Mouse (Mus musculus): ENCODE results near the gene Gm44973.
"Not testable (repeated sequence)": the region's sequence is repeated elsewhere in the genome, so short reads cannot be mapped to it uniquely, and the experiment has no call there.

Gm44973 gene

GRCm38 (mm10) chr7:5015118-5016001, at the start of gene Gm44973:
Gene Gm44973 (plus strand): TSS chr7:5015496.
- peak; percentile 99 for DNase-seq (ENCODE audit: extremely low spot score)

GRCm38 (mm10) chr7:4971068-4971467, 44.2 kb upstream of the Gm44973 start, which contains the start of gene Sbk3:
Gene Sbk3 (minus strand): TSS chr7:4971168.
- DNase-seq (ENCODE audit: extremely low spot score), result no peak

- DNase-seq (ENCODE audit: extremely low spot score), result no peak
Observed at GRCm38 (mm10) chr7:4971710-4972109, 43.6 kb upstream of the Gm44973 start.

- DNase-seq (ENCODE audit: extremely low spot score), result no peak
Observed at GRCm38 (mm10) chr7:4972321-4973047, 42.8 kb upstream of the Gm44973 start.

GRCm38 (mm10) chr7:4975455-4975854, 39.8 kb upstream of the Gm44973 start:
- no peak for DNase-seq (ENCODE audit: extremely low spot score)

- DNase-seq (ENCODE audit: extremely low spot score), result no peak
Observed at GRCm38 (mm10) chr7:4976832-4977231, 38.5 kb upstream of the Gm44973 start.

GRCm38 (mm10) chr7:4988250-4988649, 27.0 kb upstream of the Gm44973 start:
- no peak for DNase-seq (ENCODE audit: extremely low spot score)

- no peak for DNase-seq (ENCODE audit: extremely low spot score)
Observed at GRCm38 (mm10) chr7:4993347-4993998, 21.8 kb upstream of the Gm44973 start.

- no peak for DNase-seq (ENCODE audit: extremely low spot score)
Observed at GRCm38 (mm10) chr7:4993999-4994788, 21.1 kb upstream of the Gm44973 start.

- DNase-seq (ENCODE audit: extremely low spot score), result no peak
Observed at GRCm38 (mm10) chr7:4995268-4996002, 19.9 kb upstream of the Gm44973 start.

- DNase-seq (ENCODE audit: extremely low spot score), result peak; percentile 95
Observed at GRCm38 (mm10) chr7:4996003-4996895, 19.0 kb upstream of the Gm44973 start, which contains the start of gene Zfp579. Gene Zfp579 (minus strand): TSS chr7:4996158.

GRCm38 (mm10) chr7:4996934-4997333, 18.4 kb upstream of the Gm44973 start:
- no peak for DNase-seq (ENCODE audit: extremely low spot score)

- DNase-seq (ENCODE audit: extremely low spot score), result no peak
Observed at GRCm38 (mm10) chr7:4999876-5000275, 15.4 kb upstream of the Gm44973 start.

- DNase-seq (ENCODE audit: extremely low spot score), result not testable (repeated sequence)
Observed at GRCm38 (mm10) chr7:5002876-5003275, 12.4 kb upstream of the Gm44973 start.

- no peak for DNase-seq (ENCODE audit: extremely low spot score)
Observed at GRCm38 (mm10) chr7:5008229-5008628, 7.1 kb upstream of the Gm44973 start.

GRCm38 (mm10) chr7:5012681-5013513, 2.4 kb upstream of the Gm44973 start:
- DNase-seq (ENCODE audit: extremely low spot score), result no peak

- peak; percentile 98 for DNase-seq (ENCODE audit: extremely low spot score)
Observed at GRCm38 (mm10) chr7:5014251-5015117, 812 bp upstream of the Gm44973 start, which contains the start of the genes Zfp524 and Fiz1. Gene Zfp524 (plus strand): TSS chr7:5014415. Gene Fiz1 (minus strand): TSS chr7:5014697.

GRCm38 (mm10) chr7:5016057-5016456, 761 bp downstream of the Gm44973 start:
- DNase-seq (ENCODE audit: extremely low spot score), result no peak

All from embryo, embryonic 9.5 days (tissue).